Mouse (Mus musculus): ENCODE data around the gene Gfra1. TPM values are rescaled to one million over a fixed set of nuclear protein-coding genes. Genes with fewer than 3 reads are reported as not detected.
A peak's percentile ranks its signal among the peaks of the same experiment; 100 is the strongest.

The Gfra1 gene
- polyA plus RNA-seq, 1 experiment = 22.4 TPM

DNA sequence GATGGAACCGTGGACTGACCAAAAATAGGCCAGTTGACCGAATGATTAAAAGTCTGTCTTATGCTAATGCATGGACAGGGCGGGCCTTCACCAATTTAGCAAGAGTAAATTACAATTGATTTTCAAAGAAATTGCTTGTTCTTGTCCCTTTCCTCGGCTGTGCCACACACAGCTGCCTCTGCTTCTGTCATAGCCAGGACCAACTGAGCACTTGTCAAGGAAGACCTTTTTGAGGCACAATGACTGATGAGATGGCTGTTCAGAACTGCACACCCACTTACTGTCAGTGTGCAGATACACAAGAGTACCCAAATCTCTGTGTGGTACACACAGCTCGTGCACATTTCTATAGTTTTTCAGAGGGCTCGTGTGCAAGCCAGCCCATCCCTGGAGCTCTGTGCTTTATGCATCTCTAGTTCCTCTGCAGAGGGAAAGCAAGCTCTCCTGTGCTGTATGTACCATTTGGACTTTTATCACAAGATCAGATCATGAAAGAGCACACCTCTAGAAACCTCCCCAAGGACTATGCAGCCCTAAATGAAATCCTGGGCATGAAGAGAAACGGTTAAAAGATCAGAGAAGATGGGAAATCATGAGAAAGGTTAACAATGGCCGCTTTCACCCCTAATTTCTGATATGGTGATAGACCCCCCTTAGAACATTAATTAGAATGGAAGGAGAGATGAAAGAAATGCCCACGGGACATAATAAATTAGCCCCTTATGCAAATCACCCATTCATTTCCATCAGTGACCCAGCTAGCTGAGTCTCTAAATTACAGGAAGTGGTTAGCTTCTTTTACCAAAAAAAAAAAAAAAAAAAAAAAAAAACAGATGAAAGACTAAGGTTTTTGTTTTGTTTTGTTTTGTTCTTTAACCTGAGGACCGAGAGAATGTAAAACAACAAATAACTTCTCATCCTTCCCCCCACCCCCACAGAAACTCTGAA is 12.7 kb downstream of the Gfra1 start:
- DNase-seq (ENCODE audit: extremely low spot score in 1 of 2, low spot score in 1 of 2) = no peak

DNA sequence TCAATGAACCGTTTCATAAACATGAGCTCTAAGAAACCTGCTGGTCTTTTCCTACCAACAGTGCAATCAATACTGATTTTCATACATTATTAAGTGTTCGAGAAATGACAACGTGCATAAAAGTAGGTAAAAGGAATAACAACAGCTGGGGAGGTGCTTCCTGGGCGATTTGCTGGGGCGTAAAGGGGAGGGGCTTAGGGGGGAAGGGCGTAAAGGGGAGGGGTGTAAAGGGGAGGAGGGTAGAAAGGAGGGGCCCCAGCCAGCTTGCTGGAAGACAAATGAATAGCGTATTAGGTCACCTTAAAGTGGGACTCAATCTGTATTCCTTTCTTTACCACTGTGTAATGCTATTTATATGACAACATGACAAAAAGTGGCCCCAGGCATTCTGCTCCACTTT is 13.9 kb downstream of the Gfra1 start:
- no peak for DNase-seq (ENCODE audit: extremely low spot score in 1 of 2, low spot score in 1 of 2)

DNA sequence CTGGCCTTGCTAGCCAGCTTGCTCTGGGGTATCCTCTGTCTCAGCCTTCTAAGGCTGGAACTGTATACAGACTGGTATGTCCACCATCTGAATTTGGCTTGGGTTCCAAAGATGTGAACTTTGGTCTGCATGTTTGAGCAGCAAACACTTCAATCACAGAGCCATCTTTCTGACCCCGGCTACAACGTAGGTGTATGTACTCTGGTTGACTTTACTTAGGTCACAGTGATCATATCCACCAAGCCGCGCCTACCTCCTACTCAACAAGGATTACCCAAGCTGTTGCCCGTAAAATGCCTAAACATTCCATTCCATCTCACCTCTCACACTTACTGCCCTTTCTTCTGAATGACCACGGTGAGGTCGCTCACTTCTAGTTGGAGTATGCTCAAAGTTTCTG is 14.5 kb downstream of the Gfra1 start:
- no peak for DNase-seq (ENCODE audit: extremely low spot score in 1 of 2, low spot score in 1 of 2)

DNA sequence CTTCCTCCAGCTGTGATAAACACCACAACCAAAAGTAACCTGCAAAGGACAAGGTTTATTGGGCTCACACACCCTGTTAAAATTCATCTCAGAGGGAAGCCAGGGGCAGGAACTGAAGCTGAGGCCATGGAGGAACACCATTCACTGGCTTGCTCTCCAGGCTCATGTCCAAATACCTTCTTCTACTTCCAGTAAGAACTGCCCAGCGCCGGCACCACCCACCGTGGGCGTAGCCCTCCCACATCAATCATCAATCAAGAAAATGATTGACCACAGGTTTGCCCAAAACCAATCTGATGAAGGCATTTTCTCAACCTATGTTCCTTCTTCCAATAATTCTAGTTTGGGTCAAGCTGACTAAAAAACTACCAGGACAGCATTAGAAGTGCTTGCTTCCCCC is 16.9 kb downstream of the Gfra1 start:
- DNase-seq (ENCODE audit: extremely low spot score in 1 of 2, low spot score in 1 of 2) = no peak

DNA sequence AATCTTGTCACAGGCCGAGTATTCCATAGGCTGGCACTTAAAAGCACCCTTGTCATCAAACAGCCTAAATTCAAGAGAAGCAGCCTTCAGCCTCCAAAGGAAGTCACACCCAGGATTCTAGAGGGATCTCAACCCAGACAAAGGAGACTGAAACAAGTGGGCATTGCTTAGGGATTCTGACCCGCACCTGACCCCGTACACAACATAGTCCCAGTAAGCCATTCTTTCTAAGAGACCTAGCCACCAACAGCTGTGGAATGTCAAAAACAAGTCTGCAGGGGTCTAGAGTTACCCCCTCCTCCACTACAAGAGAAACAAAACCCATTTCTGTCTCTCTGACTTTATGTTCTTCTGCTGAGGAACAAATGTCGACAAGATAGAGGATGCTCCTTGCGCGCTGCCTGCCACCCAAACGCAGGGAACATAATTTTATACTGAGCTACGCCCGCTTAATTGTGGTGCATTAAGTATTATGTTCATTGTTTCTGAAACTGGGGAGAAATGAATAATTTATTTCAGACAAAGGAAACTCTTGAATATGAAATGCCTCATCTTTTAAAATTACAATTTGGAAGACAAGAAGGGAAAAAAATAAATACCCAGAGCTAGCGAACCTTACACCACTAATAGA is 18.2 kb downstream of the Gfra1 start:
- DNase-seq (ENCODE audit: extremely low spot score in 1 of 2, low spot score in 1 of 2) = no peak

DNA sequence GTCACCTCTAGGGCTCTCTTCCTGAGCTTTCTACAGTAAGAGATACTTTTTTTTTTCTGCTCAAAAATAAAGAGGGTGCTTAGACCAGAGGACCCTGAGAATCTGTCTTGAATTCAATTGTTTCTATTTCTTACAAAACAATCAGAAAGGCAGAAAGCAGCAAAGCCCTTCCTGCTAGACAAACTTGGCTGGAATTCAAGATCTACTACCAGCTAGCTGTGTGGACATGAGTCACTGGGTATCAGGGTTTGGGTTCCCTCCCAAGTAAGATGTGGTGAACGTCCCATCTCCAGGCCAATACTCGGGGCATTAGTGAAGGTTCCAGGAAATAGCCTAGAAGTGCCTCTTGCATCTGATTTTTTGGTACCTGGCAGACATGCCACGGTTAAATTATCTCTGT is 18.8 kb downstream of the Gfra1 start:
- DNase-seq (ENCODE audit: extremely low spot score in 1 of 2, low spot score in 1 of 2) = no peak

DNA sequence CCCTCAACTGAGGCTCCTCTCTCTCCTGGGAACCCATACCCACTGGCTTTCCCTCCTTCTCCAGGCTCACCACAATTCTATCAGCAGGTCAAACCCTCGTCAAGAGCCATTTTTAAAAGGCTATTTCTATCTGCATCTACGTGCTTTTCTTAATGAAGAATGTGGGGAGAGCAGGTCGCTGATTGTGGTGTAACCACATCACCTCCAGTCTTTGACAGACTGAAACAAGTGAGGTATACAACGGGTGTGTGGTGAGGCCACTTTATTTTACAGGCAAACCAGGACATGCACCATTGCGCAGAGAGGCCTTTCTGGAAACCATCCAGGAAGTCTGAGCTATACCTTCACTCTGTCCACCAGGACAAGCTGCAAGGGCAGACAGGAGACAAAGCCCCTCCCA is 19.8 kb downstream of the Gfra1 start:
- no peak for DNase-seq (ENCODE audit: extremely low spot score in 1 of 2, low spot score in 1 of 2)

DNA sequence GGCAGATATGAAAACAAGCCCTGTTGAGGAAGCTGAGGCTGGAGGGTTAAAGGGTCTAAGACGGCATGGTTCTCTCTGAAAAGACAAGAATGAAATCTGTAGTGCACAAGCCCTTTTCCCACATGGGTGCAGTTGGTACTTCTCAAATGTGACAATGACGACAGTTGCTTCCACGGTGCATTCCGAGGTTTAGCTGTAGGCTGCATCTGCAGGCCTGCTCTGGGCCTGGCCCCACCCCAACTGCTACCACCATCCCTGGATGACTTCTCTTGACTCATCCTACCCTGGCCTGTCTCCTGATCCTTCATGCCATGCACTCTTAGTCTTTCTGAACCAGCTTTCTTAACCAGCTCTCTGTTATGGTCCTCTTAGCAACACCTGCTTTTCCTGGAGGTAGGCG is 22.9 kb downstream of the Gfra1 start:
- no peak for DNase-seq (ENCODE audit: extremely low spot score in 1 of 2, low spot score in 1 of 2)

DNA sequence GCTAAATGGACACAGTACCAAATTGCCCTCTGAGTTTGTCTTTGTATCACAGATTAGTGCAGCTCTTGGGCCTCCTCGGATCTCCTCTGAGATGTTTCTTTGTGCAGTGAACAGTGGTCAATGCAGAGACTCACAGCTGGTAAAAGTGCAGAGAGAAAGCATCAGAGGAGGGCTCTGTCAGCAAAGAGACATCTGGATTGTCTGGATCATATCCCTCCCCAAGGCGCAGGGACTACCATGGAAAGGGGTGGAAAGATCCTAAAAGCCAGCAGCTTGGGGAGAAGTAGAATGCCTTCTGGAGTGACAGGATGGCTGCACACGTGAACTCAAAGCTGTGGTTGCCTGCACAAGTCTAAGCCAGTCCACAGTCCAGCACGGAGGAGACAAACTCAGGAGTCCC is 27.2 kb downstream of the Gfra1 start:
- no peak for DNase-seq (ENCODE audit: extremely low spot score in 1 of 2, low spot score in 1 of 2)

DNA sequence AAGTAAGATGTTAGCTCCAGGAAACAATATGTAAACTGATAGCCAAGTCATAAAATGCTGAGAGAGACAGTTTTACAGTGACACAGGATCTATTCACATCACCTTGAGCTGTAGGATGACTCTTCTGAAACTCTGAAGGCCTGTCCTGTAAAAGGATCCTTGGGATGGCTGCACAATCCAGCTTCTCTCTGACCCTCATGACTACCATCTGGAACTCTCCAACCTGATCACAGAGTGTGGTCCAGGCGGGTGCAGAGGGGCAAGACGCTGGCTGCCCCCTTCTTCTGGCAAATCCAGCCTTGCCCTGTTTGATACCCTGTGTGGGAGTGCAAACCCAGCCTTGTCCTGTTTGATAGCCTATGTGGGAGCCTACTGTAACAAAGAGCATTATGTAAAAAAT is 28.4 kb downstream of the Gfra1 start:
- DNase-seq (ENCODE audit: extremely low spot score in 1 of 2, low spot score in 1 of 2) = no peak

DNA sequence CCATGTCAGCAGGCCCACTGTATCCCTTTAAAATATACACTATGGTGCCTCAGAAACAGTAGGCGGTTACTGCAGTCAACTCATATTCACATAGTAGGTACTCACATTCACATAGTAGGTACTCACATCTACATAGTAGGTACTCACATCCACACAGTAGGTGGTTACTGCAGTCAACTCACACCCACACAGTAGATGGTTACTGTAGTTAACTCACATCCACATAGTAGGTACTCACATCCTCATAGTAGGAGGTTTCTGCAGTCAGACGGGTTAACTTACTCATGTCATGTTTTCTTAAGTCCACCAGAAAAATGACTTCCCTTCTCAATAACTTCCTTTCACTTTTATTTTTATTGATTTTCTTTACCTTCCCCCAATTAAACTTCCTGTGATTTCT is 30.8 kb downstream of the Gfra1 start:
- DNase-seq (ENCODE audit: extremely low spot score in 1 of 2, low spot score in 1 of 2) = no peak

DNA sequence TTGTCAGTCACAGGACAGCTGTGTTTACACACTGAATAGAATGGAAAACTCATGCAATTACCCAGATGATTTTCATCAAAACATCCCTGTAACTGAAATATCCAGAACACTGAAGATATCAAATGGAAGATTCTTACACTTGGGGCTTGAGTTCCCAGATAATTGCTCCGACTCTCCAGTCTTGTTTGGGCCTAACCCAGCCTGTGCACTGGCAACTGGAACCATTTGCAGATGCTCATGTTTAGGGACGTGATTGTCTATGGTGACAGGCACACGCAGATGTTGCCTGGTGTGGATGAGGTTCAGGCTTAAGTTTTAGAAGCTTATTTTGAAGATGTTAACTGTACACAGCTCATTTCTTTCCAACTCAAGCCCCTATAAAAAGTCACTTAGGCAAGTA is 31.5 kb downstream of the Gfra1 start:
- DNase-seq (ENCODE audit: extremely low spot score in 1 of 2, low spot score in 1 of 2) = no peak

DNA sequence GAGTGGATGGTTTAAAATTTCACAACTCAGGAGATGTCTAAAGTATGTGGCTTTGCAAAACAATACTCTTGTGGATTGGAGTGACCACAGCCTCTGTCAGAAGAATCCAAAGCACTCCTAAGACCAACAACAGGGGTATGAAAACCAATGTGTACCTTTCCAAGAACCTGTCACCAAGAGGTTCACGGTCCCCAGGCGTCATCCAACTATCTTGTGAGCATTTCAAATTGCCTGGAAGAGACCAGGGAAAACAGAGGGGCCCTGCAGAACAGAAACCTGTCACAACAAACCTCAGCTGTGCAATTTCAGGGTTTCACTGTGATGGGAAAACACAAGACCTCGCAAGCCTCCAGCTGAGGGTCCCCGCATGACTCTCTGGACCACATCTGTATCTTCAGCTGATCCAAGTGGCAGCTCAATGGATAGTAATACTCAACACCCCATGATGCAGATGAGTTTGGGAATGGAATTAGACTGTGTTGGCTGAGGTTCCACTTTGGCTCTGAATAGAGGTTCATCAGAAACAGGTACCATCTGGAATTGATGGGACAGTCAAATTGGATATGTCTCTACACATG is 32.7 kb downstream of the Gfra1 start:
- no peak for DNase-seq (ENCODE audit: extremely low spot score in 1 of 2, low spot score in 1 of 2)

DNA sequence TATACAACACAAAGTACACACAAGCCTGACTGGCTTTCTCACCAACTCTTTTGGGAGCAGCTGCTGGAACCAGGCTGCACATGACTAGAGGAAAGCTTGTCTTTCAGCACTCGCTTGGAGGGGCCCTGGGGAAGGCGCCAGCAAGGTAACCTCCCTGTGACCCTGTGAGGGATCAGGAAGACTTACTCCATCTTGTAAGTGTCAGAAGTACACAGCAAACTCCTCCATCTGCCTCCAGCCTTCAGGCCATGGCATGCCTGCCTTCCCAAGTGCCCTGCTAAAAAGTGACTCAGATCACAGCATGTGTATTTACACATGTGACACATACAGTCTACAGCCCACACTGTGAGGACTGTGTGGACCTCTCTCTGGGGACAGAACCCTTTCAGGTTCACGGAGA is 36.0 kb downstream of the Gfra1 start:
- no peak for DNase-seq (ENCODE audit: extremely low spot score in 1 of 2, low spot score in 1 of 2)

DNA sequence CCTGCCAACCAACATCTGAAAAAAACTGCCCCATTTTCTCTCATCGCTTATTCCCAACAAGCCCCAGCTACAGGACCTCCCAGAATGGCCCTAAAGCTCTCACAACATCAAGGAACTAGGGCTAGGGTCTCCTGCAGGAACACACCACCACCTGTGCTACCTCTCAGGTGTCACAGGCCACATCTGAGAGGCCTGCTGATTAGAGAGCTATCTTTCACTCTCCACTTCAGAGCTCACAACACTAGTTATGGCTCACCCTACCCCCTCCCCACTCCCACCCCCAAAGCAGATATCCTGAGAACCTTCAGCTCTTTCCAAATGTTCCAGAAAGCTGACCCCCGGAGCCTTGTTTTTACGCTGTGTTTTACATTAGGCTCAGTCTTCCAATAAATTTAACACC is 36.4 kb downstream of the Gfra1 start:
- no peak for DNase-seq (ENCODE audit: extremely low spot score in 1 of 2, low spot score in 1 of 2)

DNA sequence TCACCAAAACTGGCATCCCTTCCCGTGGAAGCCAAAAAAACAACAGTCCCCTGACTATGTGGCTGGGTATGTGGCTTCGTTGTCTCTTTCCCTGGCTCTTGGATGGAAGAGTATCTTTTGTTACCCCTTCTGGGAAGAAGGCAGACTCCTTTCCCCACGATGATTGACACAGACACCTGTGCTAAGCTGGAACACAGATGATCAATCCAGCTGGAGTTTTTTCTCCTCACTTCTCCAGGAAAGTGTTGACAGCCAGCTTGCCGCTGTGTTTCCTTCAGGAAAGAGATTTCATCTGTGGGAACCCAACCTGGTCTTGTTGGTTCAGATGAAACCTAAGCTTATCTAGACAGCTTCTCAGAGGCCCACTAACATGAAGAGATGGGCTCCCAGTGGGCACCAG is 40.5 kb downstream of the Gfra1 start:
- no peak for DNase-seq (ENCODE audit: extremely low spot score in 1 of 2, low spot score in 1 of 2)

DNA sequence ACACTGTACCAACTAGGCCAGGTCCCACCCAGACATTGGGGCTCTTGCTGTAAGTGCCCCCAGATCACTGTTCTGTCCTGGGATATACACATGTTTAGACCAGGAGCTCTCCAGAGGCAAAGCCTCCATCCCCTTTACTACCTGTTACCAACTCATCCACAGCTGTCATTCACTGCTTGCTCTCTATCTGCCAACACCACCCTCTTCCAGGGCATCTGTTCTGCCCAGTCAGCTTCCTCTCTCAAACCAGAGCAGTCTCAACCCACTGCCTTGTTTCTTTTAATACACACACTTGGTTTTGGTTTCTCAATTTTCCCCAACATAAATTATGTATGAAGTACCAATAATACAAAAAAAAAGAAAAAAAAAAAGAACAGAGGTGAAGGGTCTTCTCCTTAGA is 41.0 kb downstream of the Gfra1 start:
- no peak for DNase-seq (ENCODE audit: extremely low spot score in 1 of 2, low spot score in 1 of 2)

DNA sequence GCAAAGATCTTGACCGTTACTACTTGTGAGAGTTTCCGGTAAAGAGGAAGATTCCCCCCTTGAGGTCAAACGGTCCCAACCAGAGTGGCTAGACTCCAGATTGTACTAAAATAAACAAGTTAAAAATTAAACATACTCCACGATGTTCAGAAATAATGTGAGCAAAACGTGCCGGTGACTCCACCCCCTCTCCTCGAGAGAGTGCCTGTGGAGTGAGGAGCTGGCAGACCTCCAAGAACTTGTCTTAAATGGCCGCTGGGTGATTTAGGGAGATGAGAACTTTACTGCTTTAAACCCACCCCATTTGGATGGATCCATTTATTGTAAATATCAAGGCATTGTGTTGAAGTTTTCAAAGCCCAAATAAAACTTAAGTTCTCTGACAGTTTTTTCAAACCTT is 42.4 kb downstream of the Gfra1 start:
- peak in 1 of 2 experiments; percentile 11 for DNase-seq (ENCODE audit: extremely low spot score in 1 of 2, low spot score in 1 of 2)

DNA sequence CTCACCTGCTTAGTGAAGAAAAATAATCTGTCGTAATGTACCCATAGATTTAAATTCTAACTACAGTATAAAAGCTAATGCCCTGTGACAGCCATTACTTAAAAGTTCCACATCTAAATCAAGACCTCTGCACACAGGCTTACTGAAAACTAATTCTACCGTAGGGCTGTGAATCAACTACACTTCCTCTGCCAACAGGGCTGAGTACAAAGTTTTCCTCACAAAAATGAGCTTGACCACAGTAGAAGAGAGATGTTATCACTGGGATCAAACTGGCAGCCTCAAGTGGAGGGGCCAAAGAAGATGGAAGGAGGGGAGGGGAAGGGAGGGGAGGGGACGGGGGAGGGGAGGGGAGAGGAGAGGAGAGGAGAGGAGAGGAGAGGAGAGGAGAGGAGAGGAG is 42.9 kb downstream of the Gfra1 start:
- no peak for DNase-seq (ENCODE audit: extremely low spot score in 1 of 2, low spot score in 1 of 2)

DNA sequence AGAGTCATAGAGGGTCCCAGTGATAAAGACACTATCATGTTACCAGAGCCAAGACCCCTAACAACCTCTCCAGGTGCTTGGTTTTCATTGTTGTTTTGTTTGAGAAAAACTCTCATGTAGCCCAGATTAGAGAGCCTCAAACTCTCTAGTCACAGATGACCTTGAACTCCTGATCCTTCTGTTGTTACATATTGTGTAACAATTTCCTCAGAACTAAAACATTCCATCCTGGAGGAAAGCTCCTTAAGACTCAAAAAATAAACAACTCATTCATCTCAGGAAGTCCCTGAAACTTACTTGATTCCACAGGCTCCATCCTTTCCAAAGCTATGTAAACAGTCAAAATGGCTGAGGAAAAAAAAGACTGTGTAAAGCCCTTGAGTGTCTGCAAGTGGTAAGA is 49.0 kb downstream of the Gfra1 start:
- no peak for DNase-seq (ENCODE audit: extremely low spot score in 1 of 2, low spot score in 1 of 2)

DNA sequence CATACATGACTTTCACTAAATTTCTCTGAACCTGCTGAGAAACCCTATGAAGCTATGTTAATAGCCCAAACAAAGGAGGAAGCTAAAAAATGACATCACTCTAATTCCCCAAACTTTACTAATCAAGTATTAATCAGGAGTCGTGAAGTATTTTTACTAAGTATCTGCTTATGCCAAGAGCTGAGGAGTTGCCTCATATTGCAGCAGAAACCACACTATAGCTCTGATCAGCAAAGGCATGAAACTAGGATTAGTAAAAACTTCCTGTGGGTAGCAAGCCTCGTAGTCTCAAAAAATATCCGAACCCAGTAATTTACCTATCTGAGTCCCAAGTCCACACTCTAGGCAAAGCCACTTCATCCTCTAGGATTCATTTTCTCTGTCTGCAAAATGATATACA is 55.5 kb downstream of the Gfra1 start:
- no peak for DNase-seq (ENCODE audit: extremely low spot score in 1 of 2, low spot score in 1 of 2)

DNA sequence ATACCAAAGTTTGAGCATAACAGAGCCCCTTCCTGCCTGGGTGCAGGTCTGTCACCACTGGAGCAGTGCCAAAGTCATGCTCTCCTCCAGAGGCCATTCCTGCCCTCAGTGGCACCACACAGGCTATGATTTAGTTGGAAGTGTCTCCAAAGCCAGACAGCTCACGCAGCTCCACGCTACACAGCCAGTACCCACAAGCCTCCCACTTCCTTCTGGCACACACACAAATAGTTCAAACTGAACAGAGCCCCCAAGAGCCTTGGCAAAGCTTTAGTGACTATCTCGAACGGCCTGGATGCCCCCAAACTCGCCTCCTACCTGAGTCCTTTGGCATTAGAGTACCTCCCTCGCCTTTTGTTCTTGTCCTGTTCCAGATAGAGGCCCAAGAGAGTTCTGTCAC is 56.5 kb downstream of the Gfra1 start:
- no peak for DNase-seq (ENCODE audit: extremely low spot score in 1 of 2, low spot score in 1 of 2)

Measured in frontal cortex, adult 2 months (tissue).